ENCODE assay signal across 20 mouse cellular contexts in the genomic region with DNA sequence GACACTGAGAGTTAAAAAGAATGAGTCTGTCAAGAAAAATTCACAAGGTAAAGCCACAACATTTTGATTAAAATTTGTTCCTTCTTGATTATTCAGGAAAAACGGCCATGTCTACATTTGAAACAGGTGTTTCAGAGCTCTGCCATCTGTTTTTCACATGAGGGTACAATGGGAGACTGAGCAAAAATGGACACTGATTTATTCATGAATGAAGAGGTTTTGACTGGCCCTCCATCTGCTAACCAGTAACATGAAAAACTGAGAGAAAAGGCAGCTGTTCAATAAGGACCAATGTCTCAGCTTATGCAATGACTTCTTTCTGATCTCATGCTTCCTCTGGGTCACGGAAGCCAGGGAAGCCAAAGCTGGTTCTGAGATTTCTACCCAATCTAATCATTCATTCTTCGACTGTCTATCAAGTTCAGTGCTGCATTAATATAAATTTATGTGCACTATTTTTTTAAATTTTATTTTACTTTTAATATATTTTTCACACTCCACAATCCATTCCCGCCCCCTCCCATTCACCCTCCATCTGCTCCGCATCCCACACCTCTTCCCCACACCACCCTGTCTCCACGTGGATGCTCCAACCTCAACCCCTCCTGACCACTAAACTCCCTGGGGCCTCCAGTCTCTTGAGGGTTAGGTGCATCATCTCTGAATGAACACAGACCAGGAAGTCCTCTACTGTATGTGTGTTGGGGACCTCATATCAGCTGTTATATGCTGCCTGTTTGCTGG.
A peak's percentile ranks its signal among the peaks of the same experiment; 100 is the strongest.
DNase-seq lines count a peak whose midpoint lies in the region; ATAC-seq and TF ChIP-seq lines count a peak whose summit lies in the region.
"Had no signal": no experiment of that assay in that cellular context is flagged by ENCODE, and none has a peak within 500 bp of the region (broad histone marks: within the 10 kb centered on the region; RNA-seq: fewer than 3 reads in every experiment).

No protein-coding gene starts in this region.

- no peak overlapping the region for H3K4me3 ChIP-seq in lung, adult 2 months (replicated peaks; ENCODE audit: extremely low read depth, low read depth, low read length)
- H3K4me3 ChIP-seq: embryonic facial prominence, embryonic 13.5 days; heart, embryonic 12.5 days; lung, embryonic 15.5 days; myocyte had no signal

- TF ChIP-seq POLR2A in lung, adult 2 months (IDR thresholded peaks at IDR 0.05; ENCODE audit: borderline replicate concordance, extremely low read depth, low read depth, low read length), result no peak

- 72% methylated on average over 6 of the region's 6 CpGs for WGBS in lung, adult 2 months

- no peak for ATAC-seq in activated CD4-positive, CD25-positive, alpha-beta regulatory T cell, adult 4 months

- no peaks in the 10 kb centered on the region for H3K4me1 ChIP-seq in lung, adult 2 months (ENCODE audit: control insufficient read depth, insufficient read depth, low read length)
- H3K4me1 ChIP-seq: embryonic facial prominence, embryonic 13.5 days; heart, embryonic 12.5 days; lung, embryonic 15.5 days had no signal

- peak; percentile 36 for DNase-seq in heart, adult 11 months
- no peak for DNase-seq in heart, adult 8-10 months (ENCODE audit: low spot score)
- DNase-seq in retina, postnatal 1 day, result peak; percentile 1
- no peak for DNase-seq in retina, embryonic 14.5 days (ENCODE audit: low spot score)
- DNase-seq in forelimb bud, embryonic 11.5 days (ENCODE audit: low read depth, low spot score), result peak; percentile 83
- no peak for DNase-seq in layer of hippocampus, adult 8-10 months (ENCODE audit: low spot score in 2 of 2)
- DNase-seq in lung, adult 2 months, result no peak
- DNase-seq: B cell, adult 2 months; cerebellum, adult 8-10 months; gastrocnemius, postnatal 25 days; heart, postnatal 36 days; kidney, adult 18-20 months; kidney, postnatal 36 days; right cerebral cortex, postnatal 4 days; thymus, adult 18-20 months had no signal

- TF ChIP-seq CTCF in lung, adult 2 months (IDR thresholded peaks at IDR 0.05; ENCODE audit: insufficient read depth, low read length), result no peak

Comparison
In these comparisons a context has a peak if more than half of its experiments do, and no peak if none do; other contexts are left out.
1. DNase-seq: peak in heart, adult 11 months (single experiment), retina, postnatal 1 day (single experiment) and forelimb bud, embryonic 11.5 days (single experiment); none in heart, adult 8-10 months (single experiment), retina, embryonic 14.5 days (single experiment), layer of hippocampus, adult 8-10 months (0 of 2) and lung, adult 2 months (single experiment).